Comparison of ENCODE assay signal across 23 mouse cellular contexts in the genomic region with DNA sequence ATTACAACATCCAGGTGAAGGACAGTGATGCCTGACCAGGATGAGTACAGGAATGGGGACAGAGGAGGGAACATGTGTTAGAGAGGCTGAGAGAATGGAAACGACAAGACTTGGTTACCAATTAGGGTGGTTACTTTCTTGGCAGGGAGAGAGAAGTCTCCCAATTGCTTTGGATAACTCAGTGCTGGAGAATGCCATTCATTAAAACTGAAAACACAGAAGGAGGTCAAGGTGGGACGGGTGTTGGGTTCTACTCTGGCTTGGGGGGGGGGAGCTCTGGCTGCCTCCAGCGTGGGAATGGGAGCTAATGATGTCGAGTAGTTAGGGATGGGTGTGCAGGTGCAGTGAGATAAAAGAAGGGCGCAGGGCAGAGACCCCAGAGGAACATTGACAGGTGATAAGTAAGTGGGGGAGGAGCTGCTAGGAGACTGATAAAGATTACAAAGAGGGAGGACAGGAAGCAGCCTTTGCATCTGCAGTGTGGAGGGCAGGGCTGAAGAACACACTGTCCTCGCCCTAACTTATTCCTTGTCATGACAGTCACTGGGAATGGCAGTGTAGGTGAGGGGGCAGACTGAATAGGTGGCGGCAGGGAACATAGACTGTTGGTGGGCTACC. TPM values are rescaled to one million over a fixed set of nuclear protein-coding genes. Genes with fewer than 3 reads are reported as not detected.
DNase-seq lines count a peak whose midpoint lies in the region; ATAC-seq and TF ChIP-seq lines count a peak whose summit lies in the region.
"Had no signal": no experiment of that assay in that cellular context is flagged by ENCODE, and none has a peak within 500 bp of the region (broad histone marks: within the 10 kb centered on the region; RNA-seq: fewer than 3 reads in every experiment).

No protein-coding gene starts in this region.

- no peaks in the 10 kb centered on the region for H3K9me3 ChIP-seq in forebrain, embryonic 14.5 days (replicated peaks; ENCODE audit: control insufficient read depth, low read length)
- no peaks in the 10 kb centered on the region for H3K9me3 ChIP-seq in forebrain, embryonic 13.5 days (replicated peaks)
- no peaks in the 10 kb centered on the region for H3K9me3 ChIP-seq in stomach, postnatal 0 days (ENCODE audit: control insufficient read depth, low read length)
- H3K9me3 ChIP-seq: embryonic facial prominence, embryonic 15.5 days; hindbrain, embryonic 12.5 days; limb, embryonic 10.5 days had no signal

- H3K4me2 ChIP-seq in forebrain, embryonic 14.5 days (ENCODE audit: low read length) = no peak overlapping the region
- H3K4me2 ChIP-seq in forebrain, embryonic 13.5 days = no peak overlapping the region
- no peak overlapping the region for H3K4me2 ChIP-seq in stomach, postnatal 0 days (replicated peaks; ENCODE audit: low read depth)
- H3K4me2 ChIP-seq: embryonic facial prominence, embryonic 15.5 days; hindbrain, embryonic 12.5 days; lung, embryonic 14.5 days had no signal

- H3K27ac ChIP-seq in forebrain, embryonic 14.5 days (ENCODE audit: low read depth, low read length) = no peak overlapping the region
- H3K27ac ChIP-seq in forebrain, embryonic 13.5 days = no peak overlapping the region
- H3K27ac ChIP-seq in layer of hippocampus, adult 2 months = peak overlapping the region; percentile 51; the same call in 1 of the 2 replicates
- no peak overlapping the region for H3K27ac ChIP-seq in stomach, postnatal 0 days (replicated peaks)
- H3K27ac ChIP-seq: embryonic facial prominence, embryonic 15.5 days; gastrocnemius, adult 2 months; hindbrain, embryonic 12.5 days; limb, embryonic 10.5 days had no signal

- no peak overlapping the region for H3K9ac ChIP-seq in forebrain, embryonic 14.5 days (ENCODE audit: low read length)
- H3K9ac ChIP-seq in forebrain, embryonic 13.5 days = no peak overlapping the region
- H3K9ac ChIP-seq in stomach, postnatal 0 days (ENCODE audit: low read length) = no peak overlapping the region
- H3K9ac ChIP-seq: embryonic facial prominence, embryonic 15.5 days; hindbrain, embryonic 12.5 days; lung, embryonic 14.5 days had no signal

- peak; percentile 57 for DNase-seq in forebrain, embryonic 14.5 days (ENCODE audit: low spot score)
- DNase-seq in layer of hippocampus, adult 2 months (ENCODE audit: low spot score in 2 of 2) = peak in 1 of 2 experiments; percentile 16
- DNase-seq in layer of hippocampus, adult 9-11 months = no peak
- peak; percentile 49 for DNase-seq in liver
- no peak for DNase-seq in thymus, postnatal 36 days
- no peak for DNase-seq in stomach, postnatal 0 days (ENCODE audit: low spot score)
- DNase-seq: adrenal gland, postnatal 14 days; cerebellum, adult 9-11 months; gastrocnemius, adult 2 months; heart, adult 18-20 months; lung, embryonic 14.5 days; lung, postnatal 4 days; retina, postnatal 1 day; right cerebral cortex, postnatal 4 days; thymus, postnatal 25 days had no signal

- H3K27me3 ChIP-seq in forebrain, embryonic 14.5 days (replicated peaks; ENCODE audit: control insufficient read depth, insufficient read depth, low read length) = no peaks in the 10 kb centered on the region
- no peaks in the 10 kb centered on the region for H3K27me3 ChIP-seq in forebrain, embryonic 13.5 days
- H3K27me3 ChIP-seq in stomach, postnatal 0 days (ENCODE audit: control insufficient read depth, insufficient read depth, low read length) = no peaks in the 10 kb centered on the region
- H3K27me3 ChIP-seq: embryonic facial prominence, embryonic 15.5 days; hindbrain, embryonic 12.5 days had no signal

- no peak for TF ChIP-seq CTCF in layer of hippocampus, adult 2 months (conservative IDR thresholded peaks at IDR 0.05)
- no peak for TF ChIP-seq CTCF in stomach, postnatal 0 days (IDR thresholded peaks at IDR 0.05; ENCODE audit: low read depth)

- TF ChIP-seq EP300 in stomach, postnatal 0 days (optimal IDR thresholded peaks at IDR 0.05) = no peak

- no peaks in the 10 kb centered on the region for H3K36me3 ChIP-seq in forebrain, embryonic 14.5 days (ENCODE audit: control insufficient read depth, insufficient read depth, low read length)
- no peaks in the 10 kb centered on the region for H3K36me3 ChIP-seq in forebrain, embryonic 13.5 days (ENCODE audit: poor library complexity, severe bottlenecking)
- H3K36me3 ChIP-seq in stomach, postnatal 0 days (ENCODE audit: control insufficient read depth, insufficient read depth, low read length) = no peaks in the 10 kb centered on the region
- H3K36me3 ChIP-seq: embryonic facial prominence, embryonic 15.5 days; hindbrain, embryonic 12.5 days; limb, embryonic 10.5 days had no signal

- H3K4me1 ChIP-seq in forebrain, embryonic 14.5 days (ENCODE audit: control insufficient read depth, insufficient read depth, low read length) = peaks cover 4% of the 10 kb centered on the region; the same call in 1 of the 2 replicates
- H3K4me1 ChIP-seq in forebrain, embryonic 13.5 days = peaks cover 12% of the 10 kb centered on the region
- H3K4me1 ChIP-seq in stomach, postnatal 0 days (replicated peaks; ENCODE audit: control insufficient read depth, insufficient read depth) = no peaks in the 10 kb centered on the region
- H3K4me1 ChIP-seq: embryonic facial prominence, embryonic 15.5 days had no signal

- H3K4me3 ChIP-seq in forebrain, embryonic 14.5 days (ENCODE audit: low read depth, low read length) = no peak overlapping the region
- H3K4me3 ChIP-seq in forebrain, embryonic 13.5 days = no peak overlapping the region
- H3K4me3 ChIP-seq in layer of hippocampus, adult 2 months = no peak overlapping the region
- no peak overlapping the region for H3K4me3 ChIP-seq in stomach, postnatal 0 days (ENCODE audit: low read depth, low read length)
- H3K4me3 ChIP-seq: embryonic facial prominence, embryonic 15.5 days; gastrocnemius, adult 2 months; hindbrain, embryonic 12.5 days; limb, embryonic 10.5 days; myocyte had no signal

- ATAC-seq in forebrain, embryonic 14.5 days = peak; percentile 72
- no peak for ATAC-seq in forebrain, embryonic 13.5 days
- peak; percentile 47 for ATAC-seq in megakaryocyte progenitor cell, adult 5-6 weeks (replicated peaks; ENCODE audit: poor library complexity)
- no peak for ATAC-seq in stomach, postnatal 0 days (ENCODE audit: low FRiP score, low TSS enrichment)
- ATAC-seq: intestine, postnatal 0 days had no signal

- 49% methylated on average over 7 of the region's 7 CpGs for WGBS in forebrain, embryonic 14.5 days
- WGBS in forebrain, embryonic 13.5 days = 54% methylated on average over 7 of the region's 7 CpGs
- 27% methylated on average over 7 of the region's 7 CpGs for WGBS in stomach, postnatal 0 days

RNA-seq across cellular contexts. Expression of gene Kcnn3, which starts 49.9 kb away (rescaled TPM):
- polyA plus RNA-seq in forebrain, embryonic 14.5 days (2014; fragmentation: Nextera tagmentation; extraction: Ambion mirVana) = 4.8 and 6.1 TPM in 2 replicates
- polyA plus RNA-seq in forebrain, embryonic 13.5 days (2015; fragmentation: Nextera tagmentation; extraction: Ambion mirVana) = 3.5 and 4.3 TPM in 2 replicates
- 10 to 100 TPM; 25.6 to 29.1 TPM for total RNA-seq in layer of hippocampus, adult 2 months (2021)
- total RNA-seq in megakaryocyte progenitor cell, adult 5-6 weeks (2015) = not detected in 2 replicates
- 0.03 TPM in 1 of 2 replicates, not detected in the other for total RNA-seq in megakaryocyte progenitor cell, adult 5-6 weeks (2017)
- 4.5 and 5.3 TPM in 2 replicates for polyA plus RNA-seq in stomach, postnatal 0 days (2015; fragmentation: Nextera tagmentation; extraction: Ambion mirVana)
- total RNA-seq: neutrophil, adult 5-6 weeks had no signal

Comparison
In these comparisons a context has a peak if more than half of its experiments do, and no peak if none do; other contexts are left out.
1. ATAC-seq: peak in forebrain, embryonic 14.5 days (single experiment) and megakaryocyte progenitor cell, adult 5-6 weeks (single experiment); none in forebrain, embryonic 13.5 days (single experiment) and stomach, postnatal 0 days (single experiment).
2. DNase-seq: peak in forebrain, embryonic 14.5 days (single experiment) and liver (single experiment); none in layer of hippocampus, adult 9-11 months (single experiment), thymus, postnatal 36 days (0 of 2) and stomach, postnatal 0 days (single experiment).